ENCODE assay signal across 8 mouse cellular contexts in the genomic region with DNA sequence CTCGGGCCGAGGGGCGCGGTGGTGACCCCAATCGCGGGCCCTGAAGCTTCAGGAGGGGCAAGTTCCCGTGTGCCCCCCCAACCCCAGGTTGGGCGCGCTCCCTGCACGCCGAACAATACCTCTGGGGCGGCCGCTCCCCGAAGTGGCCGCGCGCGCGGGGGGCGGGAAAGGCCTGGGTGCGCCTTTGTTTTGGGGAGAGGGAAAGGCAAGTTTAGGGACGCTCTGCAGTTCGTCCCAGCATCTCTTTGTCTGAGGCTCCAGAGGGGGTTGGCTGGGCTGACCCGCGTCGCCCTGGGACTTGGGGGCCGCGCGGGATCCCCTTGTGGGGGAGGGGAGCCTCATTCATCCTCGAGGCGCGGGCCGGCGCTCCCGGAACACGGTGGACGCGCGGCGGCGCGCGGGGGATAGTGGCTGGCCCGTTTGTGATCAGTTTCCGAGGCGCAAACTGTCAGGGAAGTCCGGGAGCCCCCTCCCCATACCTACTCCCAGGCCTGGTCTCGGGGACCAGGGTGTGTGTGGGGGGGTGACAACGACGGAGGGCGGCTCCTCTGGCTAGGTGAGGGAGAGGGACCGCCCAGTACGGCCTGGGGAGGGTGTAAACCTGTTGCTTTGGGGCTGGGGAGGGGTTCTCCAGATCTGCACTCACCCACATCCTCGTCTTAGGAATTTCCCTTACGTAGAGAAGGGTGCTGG. TPM values are rescaled to one million over a fixed set of nuclear protein-coding genes. Genes with fewer than 3 reads are reported as not detected.
DNase-seq lines count a peak whose midpoint lies in the region; ATAC-seq and TF ChIP-seq lines count a peak whose summit lies in the region.

No protein-coding gene starts in this region.

- peak overlapping the region; percentile 72 for H3K9ac ChIP-seq in forebrain, postnatal 0 days
- H3K9ac ChIP-seq in hindbrain, embryonic 13.5 days, result peak overlapping the region; percentile 82

- no peaks in the 10 kb centered on the region for H3K36me3 ChIP-seq in forebrain, postnatal 0 days (ENCODE audit: insufficient read depth)
- H3K36me3 ChIP-seq in hindbrain, embryonic 13.5 days, result no peaks in the 10 kb centered on the region

- H3K9me3 ChIP-seq in forebrain, postnatal 0 days (ENCODE audit: low read length), result no peaks in the 10 kb centered on the region
- no peaks in the 10 kb centered on the region for H3K9me3 ChIP-seq in hindbrain, embryonic 13.5 days

- TF ChIP-seq CTCF in cerebellum, adult 2 months (IDR thresholded peaks at IDR 0.05; ENCODE audit: borderline replicate concordance, insufficient read depth, low read depth, low read length), result no peak
- no peak for TF ChIP-seq CTCF in forebrain, postnatal 0 days (IDR thresholded peaks at IDR 0.05; ENCODE audit: low read depth)

- no peak for TF ChIP-seq POLR2A in cerebellum, adult 2 months (IDR thresholded peaks at IDR 0.05; ENCODE audit: borderline replicate concordance, insufficient read depth, low read length)

- intact Hi-C loops in left cerebral cortex, postnatal 14 days (cut with DNase I), result loop anchor here (2.0 to 5.0 kb wide), 2 partner anchors 79 to 126 kb away; no protein-coding TSS in a partner anchor

- no peaks in the 10 kb centered on the region for H3K4me1 ChIP-seq in cerebellum, adult 2 months (ENCODE audit: control insufficient read depth, insufficient read depth, low read length)
- H3K4me1 ChIP-seq in forebrain, postnatal 0 days (ENCODE audit: insufficient read depth), result no peaks in the 10 kb centered on the region
- peaks cover 18% of the 10 kb centered on the region for H3K4me1 ChIP-seq in hindbrain, embryonic 13.5 days (replicated peaks)

- H3K4me2 ChIP-seq in forebrain, postnatal 0 days (ENCODE audit: low read depth), result peak overlapping the region; percentile 59
- H3K4me2 ChIP-seq in hindbrain, embryonic 13.5 days, result peak overlapping the region; percentile 62

- peak; percentile 14 for ATAC-seq in forebrain, postnatal 0 days
- ATAC-seq in hindbrain, embryonic 13.5 days (ENCODE audit: low FRiP score), result peak; percentile 12
- ATAC-seq in megakaryocyte-erythroid progenitor cell, adult 5-6 weeks (replicated peaks; ENCODE audit: low FRiP score, low TSS enrichment, poor library complexity, severe bottlenecking), result peak; percentile 20

- WGBS in cerebellum, adult 2 months, result 17% methylated on average over 51 of the region's 55 CpGs
- WGBS in forebrain, postnatal 0 days, result 22% methylated on average over 37 of the region's 55 CpGs
- WGBS in hindbrain, embryonic 13.5 days, result 10% methylated on average over 48 of the region's 55 CpGs

- DNase-seq in Muller cell, postnatal 12 days (ENCODE audit: inconsistent ontology term), result peak; percentile 45
- DNase-seq in cerebellum, adult 2 months, result peak; percentile 41 to 55
- peak; percentile 53 for DNase-seq in forebrain, postnatal 0 days
- DNase-seq in left cerebral cortex, postnatal 14 days (ENCODE audit: low spot score in 2 of 2), result peak; percentile 7 to 9
- peak; percentile 50 for DNase-seq in right cerebral cortex, postnatal 4 days
- no peak for DNase-seq in adipocyte (ENCODE audit: low spot score)

- peak overlapping the region; percentile 79; the same call in 1 of the 2 replicates for H3K27ac ChIP-seq in cerebellum, adult 2 months (ENCODE audit: insufficient read depth, low read length)
- peak overlapping the region; percentile 93 for H3K27ac ChIP-seq in forebrain, postnatal 0 days (ENCODE audit: low read depth, low read length)
- H3K27ac ChIP-seq in hindbrain, embryonic 13.5 days, result peak overlapping the region; percentile 97

- H3K27me3 ChIP-seq in cerebellum, adult 2 months (ENCODE audit: control insufficient read depth, insufficient read depth, low read length), result no peaks in the 10 kb centered on the region
- H3K27me3 ChIP-seq in forebrain, postnatal 0 days (ENCODE audit: insufficient read depth, low read length), result no peaks in the 10 kb centered on the region
- no peaks in the 10 kb centered on the region for H3K27me3 ChIP-seq in hindbrain, embryonic 13.5 days

- H3K4me3 ChIP-seq in cerebellum, adult 2 months (replicated peaks; ENCODE audit: insufficient read depth, low read depth, low read length), result peak overlapping the region; percentile 71
- H3K4me3 ChIP-seq in forebrain, postnatal 0 days (ENCODE audit: low read depth, low read length), result peak overlapping the region; percentile 60
- H3K4me3 ChIP-seq in hindbrain, embryonic 13.5 days, result peak overlapping the region; percentile 61

RNA-seq across cellular contexts. Expression of gene Tbl1x, which starts 0.6 kb away (rescaled TPM):
- 30.1 and 31.3 TPM in 2 replicates for polyA plus RNA-seq in cerebellum, adult 2 months (2012; rRNA removed)
- 60.8 and 67.2 TPM in 2 replicates for total RNA-seq in forebrain, postnatal 0 days (2014; rRNA removed)
- 24.9 and 37.0 TPM in 2 replicates for polyA plus RNA-seq in forebrain, postnatal 0 days (2015; fragmentation: Nextera tagmentation; extraction: Ambion mirVana)
- 44.0 and 46.0 TPM in 2 replicates for polyA plus RNA-seq in hindbrain, embryonic 13.5 days (2015; fragmentation: Nextera tagmentation; extraction: Ambion mirVana)
- total RNA-seq in left cerebral cortex, postnatal 14 days (2021), result 10 to 100 TPM; 50.2 to 51.0 TPM
- total RNA-seq in megakaryocyte-erythroid progenitor cell, adult 5-6 weeks (2014; fragmentation: Nextera tagmentation), result 46.7 and 50.3 TPM in 2 replicates
- 36.5 and 43.7 TPM in 2 replicates for total RNA-seq in megakaryocyte-erythroid progenitor cell, adult 5-6 weeks (2017)
